ENCODE assay signal across 15 mouse cellular contexts in genomic region chr16:15259474-15259873, GRCm38 (mm10). TPM values are rescaled to one million over a fixed set of nuclear protein-coding genes. Genes with fewer than 3 reads are reported as not detected.
DNase-seq lines count a peak whose midpoint lies in the region.
"Had no signal": no experiment of that assay in that cellular context is flagged by ENCODE, and none has a peak within 500 bp of the region (broad histone marks: within the 10 kb centered on the region; RNA-seq: fewer than 3 reads in every experiment).

No protein-coding gene starts in this region.

- DNase-seq in heart, adult 11 months, result peak; percentile 80
- no peak for DNase-seq in heart, adult 18-20 months
- peak; percentile 14 for DNase-seq in kidney, postnatal 14 days
- DNase-seq in kidney, adult 9 months, result no peak
- DNase-seq in forelimb bud, embryonic 11.5 days (ENCODE audit: low read depth, low spot score), result peak; percentile 18
- peak; percentile 20 to 67 for DNase-seq in lung, postnatal 4 days
- no peak for DNase-seq in layer of hippocampus, adult 11-12 months (ENCODE audit: low spot score)
- DNase-seq in left cerebral cortex, postnatal 36 days (ENCODE audit: low spot score in 2 of 2), result no peak
- DNase-seq: cerebellum, postnatal 14 days; gastrocnemius, postnatal 25 days; thymus, postnatal 25 days had no signal

- intact Hi-C loops in left cerebral cortex, postnatal 36 days (cut with DNase I), result no loop called here

RNA-seq across cellular contexts. Expression of gene Gm21897, which starts 57.8 kb away (rescaled TPM):
- total RNA-seq in heart, adult 18-20 months (2021), result not detected
- not detected for total RNA-seq in left cerebral cortex, postnatal 36 days (2021)
- total RNA-seq: adrenal gland, postnatal 4 days; gastrocnemius, postnatal 25 days; layer of hippocampus, postnatal 10 days; left cerebral cortex, postnatal 14 days; neutrophil, adult 5-6 weeks had no signal

Comparison
In these comparisons a context has a peak if more than half of its experiments do, and no peak if none do; other contexts are left out.
1. DNase-seq: peak in heart, adult 11 months (single experiment), kidney, postnatal 14 days (single experiment), forelimb bud, embryonic 11.5 days (single experiment) and lung, postnatal 4 days (2 of 2); none in heart, adult 18-20 months (0 of 2), kidney, adult 9 months (single experiment), layer of hippocampus, adult 11-12 months (single experiment) and left cerebral cortex, postnatal 36 days (0 of 2).